Mouse (Mus musculus): ENCODE measurements around the gene Cops7b. TPM values are rescaled to one million over a fixed set of nuclear protein-coding genes. Genes with fewer than 3 reads are reported as not detected.

The Cops7b gene
- polyA plus RNA-seq, 1 experiment from 2014 or later, result 56.5 TPM

- no peaks in the 10 kb centered on the region for H3K36me3 ChIP-seq (replicated peaks; ENCODE audit: control insufficient read depth, insufficient read depth, low read depth, low read length)
- no peak overlapping the region for H3K4me3 ChIP-seq (ENCODE audit: low read depth, low read length)
- H3K9ac ChIP-seq (replicated peaks; ENCODE audit: low read length), result no peak overlapping the region
- no peaks in the 10 kb centered on the region for H3K9me3 ChIP-seq (replicated peaks; ENCODE audit: control insufficient read depth, low read length)
- no peak overlapping the region for H3K27ac ChIP-seq (replicated peaks; ENCODE audit: low read depth, low read length)
- 52% methylated on average over 4 of the region's 4 CpGs for WGBS
- H3K4me1 ChIP-seq (ENCODE audit: control insufficient read depth, insufficient read depth, low read length), result no peaks in the 10 kb centered on the region
- no peak overlapping the region for H3K4me2 ChIP-seq (ENCODE audit: low read depth, low read length)
- H3K27me3 ChIP-seq (ENCODE audit: control insufficient read depth, insufficient read depth, low read length), result no peaks in the 10 kb centered on the region
- ATAC-seq (replicated peaks; ENCODE audit: insufficient number of reproducible peaks, low FRiP score, low TSS enrichment, low read depth) (no peak), DNase-seq (ENCODE audit: low spot score) (no peak)
These were observed 47.2 kb downstream of the Cops7b start for GRCm38 (mm10) chr1:86629936-86630335.

GRCm38 (mm10) chr1:86630527-86630926 is 47.8 kb downstream of the Cops7b start:
- ATAC-seq (replicated peaks; ENCODE audit: insufficient number of reproducible peaks, low FRiP score, low TSS enrichment, low read depth) (no peak), DNase-seq (ENCODE audit: low spot score) (no peak)
- H3K36me3 ChIP-seq (replicated peaks; ENCODE audit: control insufficient read depth, insufficient read depth, low read depth, low read length), result no peaks in the 10 kb centered on the region
- no peaks in the 10 kb centered on the region for H3K4me1 ChIP-seq (ENCODE audit: control insufficient read depth, insufficient read depth, low read length)
- H3K27ac ChIP-seq (replicated peaks; ENCODE audit: low read depth, low read length), result no peak overlapping the region
- WGBS, result 82% methylated on average over 4 of the region's 4 CpGs
- H3K9ac ChIP-seq (replicated peaks; ENCODE audit: low read length), result no peak overlapping the region
- no peaks in the 10 kb centered on the region for H3K9me3 ChIP-seq (replicated peaks; ENCODE audit: control insufficient read depth, low read length)
- no peak overlapping the region for H3K4me3 ChIP-seq (ENCODE audit: low read depth, low read length)
- no peaks in the 10 kb centered on the region for H3K27me3 ChIP-seq (ENCODE audit: control insufficient read depth, insufficient read depth, low read length)
- H3K4me2 ChIP-seq (ENCODE audit: low read depth, low read length), result no peak overlapping the region

GRCm38 (mm10) chr1:86632732-86633380 is 50.2 kb downstream of the Cops7b start:
- 46% methylated on average over 6 of the region's 6 CpGs for WGBS
- no peak overlapping the region for H3K4me3 ChIP-seq (ENCODE audit: low read depth, low read length)
- H3K9ac ChIP-seq (replicated peaks; ENCODE audit: low read length), result no peak overlapping the region
- no peaks in the 10 kb centered on the region for H3K9me3 ChIP-seq (replicated peaks; ENCODE audit: control insufficient read depth, low read length)
- no peaks in the 10 kb centered on the region for H3K4me1 ChIP-seq (ENCODE audit: control insufficient read depth, insufficient read depth, low read length)
- no peaks in the 10 kb centered on the region for H3K36me3 ChIP-seq (replicated peaks; ENCODE audit: control insufficient read depth, insufficient read depth, low read depth, low read length)
- ATAC-seq (replicated peaks; ENCODE audit: insufficient number of reproducible peaks, low FRiP score, low TSS enrichment, low read depth) (no peak), DNase-seq (ENCODE audit: low spot score) (peak; percentile 8)
- H3K4me2 ChIP-seq (ENCODE audit: low read depth, low read length), result no peak overlapping the region
- no peak overlapping the region for H3K27ac ChIP-seq (replicated peaks; ENCODE audit: low read depth, low read length)
- H3K27me3 ChIP-seq (ENCODE audit: control insufficient read depth, insufficient read depth, low read length), result no peaks in the 10 kb centered on the region

- Histone ChIP-seq H3K27me3 (ENCODE audit: control insufficient read depth, insufficient read depth, low read length) (no peaks in the 10 kb centered on the region), H3K4me1 (ENCODE audit: control insufficient read depth, insufficient read depth, low read length) (no peaks in the 10 kb centered on the region), H3K9me3 (replicated peaks; ENCODE audit: control insufficient read depth, low read length) (no peaks in the 10 kb centered on the region), H3K9ac (replicated peaks; ENCODE audit: low read length) (no peak overlapping the region), H3K4me3 (ENCODE audit: low read depth, low read length) (no peak overlapping the region), H3K27ac (replicated peaks; ENCODE audit: low read depth, low read length) (no peak overlapping the region), H3K4me2 (ENCODE audit: low read depth, low read length) (no peak overlapping the region), H3K36me3 (replicated peaks; ENCODE audit: control insufficient read depth, insufficient read depth, low read depth, low read length) (no peaks in the 10 kb centered on the region)
- WGBS, result 56% methylated on average over 3 of the region's 3 CpGs
- ATAC-seq (replicated peaks; ENCODE audit: insufficient number of reproducible peaks, low FRiP score, low TSS enrichment, low read depth) (no peak), DNase-seq (ENCODE audit: low spot score) (no peak)
These were observed 50.7 kb downstream of the Cops7b start for GRCm38 (mm10) chr1:86633434-86633833.

- 55% methylated on average over 7 of the region's 7 CpGs for WGBS
- no peaks in the 10 kb centered on the region for H3K9me3 ChIP-seq (replicated peaks; ENCODE audit: control insufficient read depth, low read length)
- H3K4me2 ChIP-seq (ENCODE audit: low read depth, low read length), result no peak overlapping the region
- no peaks in the 10 kb centered on the region for H3K27me3 ChIP-seq (ENCODE audit: control insufficient read depth, insufficient read depth, low read length)
- H3K9ac ChIP-seq (replicated peaks; ENCODE audit: low read length), result no peak overlapping the region
- ATAC-seq (replicated peaks; ENCODE audit: insufficient number of reproducible peaks, low FRiP score, low TSS enrichment, low read depth) (no peak), DNase-seq (ENCODE audit: low spot score) (no peak)
- H3K36me3 ChIP-seq (replicated peaks; ENCODE audit: control insufficient read depth, insufficient read depth, low read depth, low read length), result no peaks in the 10 kb centered on the region
- no peaks in the 10 kb centered on the region for H3K4me1 ChIP-seq (ENCODE audit: control insufficient read depth, insufficient read depth, low read length)
- no peak overlapping the region for H3K27ac ChIP-seq (replicated peaks; ENCODE audit: low read depth, low read length)
- H3K4me3 ChIP-seq (ENCODE audit: low read depth, low read length), result no peak overlapping the region
These were observed 51.4 kb downstream of the Cops7b start for GRCm38 (mm10) chr1:86633840-86634750.

GRCm38 (mm10) chr1:86634751-86635359 is 52.2 kb downstream of the Cops7b start:
- H3K4me2 ChIP-seq (ENCODE audit: low read depth, low read length), result no peak overlapping the region
- WGBS, result 58% methylated on average over 6 of the region's 6 CpGs
- no peaks in the 10 kb centered on the region for H3K36me3 ChIP-seq (replicated peaks; ENCODE audit: control insufficient read depth, insufficient read depth, low read depth, low read length)

GRCm38 (mm10) chr1:86643101-86643809 is 60.6 kb downstream of the Cops7b start:
- H3K4me2 ChIP-seq (ENCODE audit: low read depth, low read length), result no peak overlapping the region
- no peak overlapping the region for H3K4me3 ChIP-seq (ENCODE audit: low read depth, low read length)
- H3K36me3 ChIP-seq (replicated peaks; ENCODE audit: control insufficient read depth, insufficient read depth, low read depth, low read length), result no peaks in the 10 kb centered on the region
- H3K9me3 ChIP-seq (replicated peaks; ENCODE audit: control insufficient read depth, low read length), result no peaks in the 10 kb centered on the region
- no peak overlapping the region for H3K27ac ChIP-seq (replicated peaks; ENCODE audit: low read depth, low read length)
- H3K4me1 ChIP-seq (ENCODE audit: control insufficient read depth, insufficient read depth, low read length), result no peaks in the 10 kb centered on the region
- no peak overlapping the region for H3K9ac ChIP-seq (replicated peaks; ENCODE audit: low read length)
- DNase-seq (ENCODE audit: low spot score) (no peak), ATAC-seq (replicated peaks; ENCODE audit: insufficient number of reproducible peaks, low FRiP score, low TSS enrichment, low read depth) (no peak)
- H3K27me3 ChIP-seq (ENCODE audit: control insufficient read depth, insufficient read depth, low read length), result no peaks in the 10 kb centered on the region
- WGBS, result 73% methylated on average over 13 of the region's 13 CpGs

More at GRCm38 (mm10) chr1:86634751-86635359, 52.2 kb downstream of the Cops7b start:
- ATAC-seq (replicated peaks; ENCODE audit: insufficient number of reproducible peaks, low FRiP score, low TSS enrichment, low read depth) (no peak; the same call in 1 of the 2 replicates), DNase-seq (ENCODE audit: low spot score) (peak; percentile 65)
- H3K9me3 ChIP-seq (replicated peaks; ENCODE audit: control insufficient read depth, low read length), result no peaks in the 10 kb centered on the region
- no peaks in the 10 kb centered on the region for H3K4me1 ChIP-seq (ENCODE audit: control insufficient read depth, insufficient read depth, low read length)
- H3K9ac ChIP-seq (replicated peaks; ENCODE audit: low read length), result no peak overlapping the region
- H3K27ac ChIP-seq (replicated peaks; ENCODE audit: low read depth, low read length), result no peak overlapping the region
- no peak overlapping the region for H3K4me3 ChIP-seq (ENCODE audit: low read depth, low read length)
- no peaks in the 10 kb centered on the region for H3K27me3 ChIP-seq (ENCODE audit: control insufficient read depth, insufficient read depth, low read length)
